Mouse (Mus musculus) heart, adult 9 months (tissue): ENCODE results near the gene Prkag3.

Experiments used
- DNase-seq, 2 experiments: peaks; one replicate each; pipeline ENCODE4 v3.0.0; 2022; ENCODE audit warnings: low spot score in 2 of 2

Gene Prkag3

DNA sequence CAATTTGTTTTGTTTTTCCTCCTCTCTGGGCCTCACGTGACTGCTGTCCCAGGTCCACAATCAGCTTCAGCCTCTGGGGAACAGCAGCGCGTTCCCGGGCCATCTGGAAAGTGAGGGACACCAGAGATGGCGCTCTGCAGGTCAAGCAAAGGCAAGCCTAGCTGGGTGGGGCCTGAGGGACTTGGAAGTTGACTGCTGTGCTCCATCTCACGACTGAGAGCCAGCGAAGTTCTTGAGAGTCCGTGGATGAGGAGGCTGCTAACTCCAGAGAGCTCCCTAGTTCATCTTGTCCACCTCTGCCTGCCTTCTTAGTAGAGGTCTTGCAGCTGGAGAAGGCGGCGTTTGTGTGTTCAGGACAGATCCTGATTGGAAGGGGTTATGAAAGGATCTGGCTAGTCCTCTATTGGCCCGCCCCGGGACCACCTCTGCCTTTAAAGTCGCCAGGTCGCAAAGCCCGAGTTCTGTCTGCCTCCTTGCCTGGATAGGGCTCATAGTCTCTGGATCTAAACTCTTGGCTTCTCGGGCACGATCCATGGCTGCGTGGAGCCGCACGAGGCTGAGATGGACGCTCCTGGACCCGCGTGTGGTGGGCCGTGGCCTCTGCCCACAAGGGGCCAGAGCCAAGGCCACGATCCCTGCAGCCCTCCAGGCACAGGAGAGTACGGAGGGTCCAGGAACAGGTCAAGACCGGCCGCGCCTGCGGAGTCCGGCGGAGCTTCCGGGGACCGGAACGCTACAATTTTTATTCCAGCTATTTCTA is 35.7 kb downstream of the Prkag3 start, which contains the start of gene Cyp27a1:
Cyp27a1 (plus strand) TSS at position 476 of the 760 bp plus-strand sequence.
- DNase-seq = peak; percentile 89 to 91

DNA sequence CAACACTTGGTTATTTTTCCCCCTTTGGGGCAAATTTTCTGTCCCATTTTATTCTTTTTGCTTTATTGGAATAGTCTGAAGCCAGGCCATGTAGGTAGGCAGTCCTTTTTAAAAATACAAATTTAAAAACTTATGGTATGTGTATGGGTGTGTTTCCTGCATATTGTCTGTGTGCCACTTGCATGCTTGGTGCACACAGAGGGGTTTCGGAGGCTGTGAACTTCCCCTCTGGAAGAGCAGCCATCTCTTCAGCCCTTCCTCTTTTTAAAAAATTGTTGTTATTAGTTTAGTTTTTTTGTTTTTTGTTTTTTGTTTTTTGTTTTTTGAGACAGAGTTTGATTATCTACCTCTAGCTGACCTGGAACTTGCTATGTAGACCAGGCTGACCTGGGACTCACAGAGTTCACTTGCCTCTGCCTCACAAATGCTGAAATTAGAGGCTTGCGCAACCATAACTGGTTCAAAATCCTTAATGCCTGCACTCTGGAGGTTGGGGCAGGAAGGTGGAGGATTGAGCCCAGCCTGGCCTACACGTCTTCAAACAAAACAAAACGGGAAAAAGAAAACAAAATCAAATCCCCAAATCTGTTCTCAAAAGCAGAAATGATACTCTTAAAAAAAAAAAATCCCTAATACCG is 36.4 kb downstream of the Prkag3 start:
- peak in 1 of 2 experiments; percentile 31 for DNase-seq

DNA sequence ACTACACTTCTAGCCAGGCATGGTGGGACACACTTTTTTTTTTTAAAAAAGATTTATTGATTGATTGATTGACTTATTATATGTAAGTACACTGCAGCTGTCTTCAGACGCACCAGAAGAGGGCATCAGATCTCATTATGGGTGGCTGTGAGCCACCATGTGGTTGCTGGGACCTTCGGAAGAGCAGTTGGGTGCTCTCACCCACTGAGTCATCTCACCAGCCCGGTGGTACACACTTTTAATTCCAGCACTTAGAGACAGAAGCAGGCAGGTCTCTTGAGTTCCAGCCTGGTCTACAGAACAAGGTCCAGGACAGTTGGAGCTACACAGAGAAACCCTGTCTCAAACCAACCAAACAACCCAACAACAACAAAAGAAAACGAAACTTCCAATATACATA is 37.0 kb downstream of the Prkag3 start:
- DNase-seq = no peak

DNA sequence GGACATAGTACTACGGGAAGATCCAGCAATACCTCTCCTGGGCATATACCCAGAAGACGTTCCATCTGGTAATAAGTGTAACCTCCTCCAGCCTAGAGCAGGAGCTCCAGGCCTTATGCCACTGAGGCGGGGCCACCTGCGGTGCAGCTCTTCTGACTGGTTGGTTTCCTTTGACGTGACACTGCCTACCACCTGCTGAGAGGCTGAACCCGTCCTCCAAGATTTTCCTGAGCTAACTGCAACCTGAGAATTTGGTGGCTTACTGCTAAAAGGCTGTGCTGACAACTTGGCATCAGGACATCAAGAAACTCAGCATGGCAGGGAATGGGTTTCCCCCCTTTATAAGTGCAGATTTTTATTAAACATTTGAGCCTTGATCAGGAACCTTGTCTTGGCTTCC is 39.5 kb downstream of the Prkag3 start:
- no peak for DNase-seq

DNA sequence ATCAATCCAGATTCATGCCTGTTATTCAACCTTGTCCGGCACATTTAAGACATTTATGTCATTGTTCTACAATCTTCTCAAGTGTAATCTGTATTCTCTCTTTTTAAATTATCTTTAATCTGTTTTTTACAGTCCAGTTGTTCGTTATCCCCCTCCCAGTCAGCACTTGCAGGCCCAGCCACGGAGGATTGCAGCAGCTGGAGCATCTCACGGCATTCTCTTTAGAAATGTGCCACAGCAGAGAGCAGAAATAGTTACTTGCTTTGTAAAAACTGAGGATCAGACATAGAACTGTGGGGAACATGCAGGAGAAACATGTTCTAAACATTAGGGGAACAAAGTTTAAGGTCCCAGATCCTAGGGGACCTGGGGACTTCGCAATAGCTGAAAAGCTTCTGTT is 44.0 kb downstream of the Prkag3 start:
- no peak for DNase-seq

DNA sequence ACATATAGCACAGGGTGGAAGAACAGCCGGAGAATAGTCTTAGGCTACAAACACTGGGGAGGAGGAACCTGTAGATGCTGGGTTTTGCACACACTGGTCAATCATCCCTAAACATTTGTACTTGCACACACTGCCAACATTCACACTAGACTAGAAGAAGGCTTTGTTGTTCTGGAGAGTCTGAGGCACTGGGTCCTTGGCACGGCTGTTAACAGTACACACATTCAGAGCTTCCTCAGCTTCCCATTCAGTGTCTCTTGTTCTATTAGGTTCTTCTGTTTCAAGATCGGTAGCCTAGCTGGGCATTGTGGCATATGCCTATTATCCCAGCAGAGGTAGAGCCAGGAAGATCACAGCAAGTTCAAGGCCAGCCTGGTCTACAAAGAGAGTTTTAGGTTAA is 44.9 kb downstream of the Prkag3 start:
- DNase-seq = no peak

DNA sequence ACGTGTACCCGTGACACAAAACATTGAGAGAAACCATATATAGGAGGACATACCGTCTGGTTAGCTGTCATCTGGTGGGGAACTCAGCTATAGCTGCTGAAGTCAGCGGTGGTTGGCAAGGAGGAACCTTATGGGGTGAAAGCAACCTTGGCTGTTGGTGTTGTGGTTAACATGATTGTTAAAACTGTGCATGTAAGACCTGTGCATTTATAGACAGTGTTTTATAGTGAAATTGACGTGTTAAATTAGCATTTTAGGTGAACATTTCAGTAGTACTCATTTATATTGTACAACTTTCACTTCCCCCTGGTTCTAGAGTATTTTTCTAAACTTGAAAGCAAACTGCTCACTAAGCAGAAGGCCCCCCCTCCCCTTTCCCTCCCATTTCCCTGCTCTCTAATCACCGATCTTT is 46.9 kb downstream of the Prkag3 start:
- no peak for DNase-seq

DNA sequence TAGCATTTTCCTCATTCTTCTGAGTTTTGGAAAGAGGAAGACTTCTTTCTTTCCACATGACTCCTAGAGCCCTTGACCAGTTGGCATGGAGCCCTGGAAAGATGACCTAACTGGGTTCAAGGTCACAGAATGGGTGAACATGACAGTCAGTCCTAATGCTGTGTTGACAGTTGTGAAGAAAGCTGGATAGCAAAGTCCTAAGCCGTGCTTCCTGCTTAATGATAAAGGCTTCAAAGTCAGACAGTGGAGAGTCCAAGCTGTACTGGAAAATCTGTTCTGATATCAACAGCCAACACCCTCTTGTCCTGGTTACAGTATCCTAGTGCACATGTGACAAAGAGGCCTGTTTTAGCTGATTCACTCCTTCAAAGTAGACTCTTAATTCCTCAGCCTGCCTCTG is 50.2 kb downstream of the Prkag3 start:
- peak; percentile 48 to 67 for DNase-seq

DNA sequence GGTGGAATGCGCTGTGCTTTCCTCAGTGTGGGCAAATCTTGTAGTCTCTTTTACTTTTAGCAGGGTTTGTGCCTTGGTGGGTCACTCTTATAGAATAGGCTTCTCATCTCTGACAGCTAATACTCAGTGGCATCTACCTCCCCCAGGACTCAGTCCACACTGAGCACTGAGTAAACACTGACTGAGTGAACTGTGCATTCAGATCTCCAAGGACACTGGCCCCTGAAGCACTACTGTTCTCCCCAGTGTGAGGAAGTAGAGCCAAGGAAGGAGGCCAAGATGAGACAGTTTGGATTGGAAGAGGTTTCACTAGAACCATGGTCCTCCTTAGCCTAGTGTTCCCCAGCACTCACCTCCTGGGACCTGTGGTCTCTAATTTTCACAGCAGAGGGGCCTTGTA is 50.7 kb downstream of the Prkag3 start:
- DNase-seq = peak in 1 of 2 experiments; percentile 33

DNA sequence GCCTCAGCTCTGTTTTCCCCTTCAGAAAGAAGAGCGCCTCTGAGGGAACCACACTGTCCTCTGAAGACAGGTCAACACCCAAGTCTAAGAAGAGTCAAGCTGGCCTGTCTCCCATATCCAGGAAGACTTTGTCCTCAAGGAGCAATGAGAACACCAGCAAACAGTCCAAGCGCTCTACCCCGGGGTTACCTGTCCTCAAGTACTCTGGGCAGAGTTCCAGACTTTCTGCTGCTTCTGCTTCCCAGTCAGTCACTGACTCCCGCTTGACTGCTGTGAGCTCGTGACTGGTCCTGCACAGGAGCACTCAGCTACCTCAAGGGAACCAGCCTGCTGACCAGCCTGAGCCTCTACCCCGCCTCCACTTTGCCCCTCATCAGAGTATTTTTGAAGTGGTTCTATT is 51.6 kb downstream of the Prkag3 start:
- DNase-seq = no peak

DNA sequence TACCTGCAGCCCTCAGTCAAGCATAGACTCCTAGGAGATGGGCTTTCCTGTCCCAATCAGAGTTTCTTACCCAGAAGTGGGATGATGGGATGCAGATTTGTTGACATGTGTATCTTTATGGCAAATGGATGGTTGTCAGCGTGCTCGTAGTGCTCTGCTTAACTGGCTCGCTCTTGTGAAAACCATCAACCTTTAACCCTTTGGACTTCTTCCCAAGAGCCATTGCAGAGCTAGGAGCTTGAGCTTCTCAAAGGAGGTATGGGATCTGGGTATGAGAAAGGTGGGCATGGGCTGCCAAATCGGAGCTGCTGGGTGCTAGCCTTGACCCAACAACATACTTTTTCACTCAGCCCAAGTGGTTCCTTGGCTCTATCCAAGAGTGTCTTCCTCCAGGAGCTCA is 53.2 kb downstream of the Prkag3 start:
- DNase-seq = no peak

DNA sequence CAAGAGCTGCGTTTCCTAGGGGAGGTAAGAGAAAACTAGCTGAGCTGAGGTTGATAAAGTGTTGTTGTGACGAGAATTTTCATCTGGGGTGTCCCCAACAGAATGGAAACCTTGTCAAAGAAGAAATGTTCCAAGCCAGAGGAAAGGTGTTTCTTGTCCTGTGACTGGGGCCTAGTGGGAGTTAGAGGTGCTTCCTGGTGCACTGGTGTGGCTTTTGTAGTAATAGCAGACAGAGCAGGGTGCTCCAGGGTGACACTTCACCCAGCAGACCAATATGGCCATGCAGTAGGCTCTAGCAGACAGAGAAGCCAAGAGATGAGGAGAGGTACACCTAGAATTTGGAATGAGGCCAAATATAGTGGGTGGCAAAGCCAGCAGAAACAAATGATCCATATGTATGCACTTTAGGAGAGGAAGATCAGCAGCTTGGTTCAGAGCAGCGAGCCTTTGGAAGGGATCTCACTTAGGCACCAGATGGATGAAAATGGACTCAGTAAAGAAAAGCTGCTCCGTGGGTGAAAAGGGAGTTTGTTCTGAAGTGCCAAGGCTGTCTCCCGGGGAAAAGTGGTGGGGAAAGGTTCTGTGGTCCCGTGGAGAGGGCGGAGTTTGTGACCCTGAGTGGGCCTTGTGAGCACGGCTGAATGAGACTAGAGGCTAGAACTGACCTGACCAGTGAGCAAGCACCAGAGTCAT is 55.0 kb downstream of the Prkag3 start:
- DNase-seq = no peak
